Mouse (Mus musculus) MEL (cell line): ENCODE measurements around the gene Bcl3.

ENCODE experiments used
- CTCF ChIP-seq, 3 experiments: IDR thresholded peaks in 2 of 3; conservative IDR thresholded peaks in 1 of 3; 2 replicates each; pipeline ENCODE4 v1.5.1; 2011 to 2012; ENCODE audit warnings: low read length in 3 of 3, low read depth in 2 of 3, mild to moderate bottlenecking in 2 of 3, improper control_type of control experiment in 1 of 3, inconsistent platforms in 1 of 3, mixed read lengths in 1 of 3, moderate library complexity in 1 of 3; ENCODE audit not compliant: control insufficient read depth in 1 of 3, insufficient read depth in 1 of 3, poor library complexity in 1 of 3, severe bottlenecking in 1 of 3
- GATA1 ChIP-seq: IDR thresholded peaks from 2 replicates; pipeline ENCODE4 v1.6.1; 2011; ENCODE audit warnings: low read depth, low read length, improper control_type of control experiment
- MAFK ChIP-seq: IDR thresholded peaks from 2 replicates; pipeline ENCODE4 v1.6.1; 2011; ENCODE audit warnings: low read depth, mild to moderate bottlenecking, low read length, improper control_type of control experiment, borderline replicate concordance
- UBTF ChIP-seq: IDR thresholded peaks from 2 replicates; pipeline ENCODE4 v1.6.1; 2012; ENCODE audit warnings: low read depth, mild to moderate bottlenecking, inconsistent platforms, low read length, improper control_type of control experiment, moderate library complexity, borderline replicate concordance; ENCODE audit not compliant: insufficient read depth
- USF1 ChIP-seq: IDR thresholded peaks from 2 replicates; pipeline ENCODE4 v1.6.1; 2014; ENCODE audit warnings: low read depth, mild to moderate bottlenecking, inconsistent platforms, low read length, improper control_type of control experiment, moderate library complexity

DNA sequence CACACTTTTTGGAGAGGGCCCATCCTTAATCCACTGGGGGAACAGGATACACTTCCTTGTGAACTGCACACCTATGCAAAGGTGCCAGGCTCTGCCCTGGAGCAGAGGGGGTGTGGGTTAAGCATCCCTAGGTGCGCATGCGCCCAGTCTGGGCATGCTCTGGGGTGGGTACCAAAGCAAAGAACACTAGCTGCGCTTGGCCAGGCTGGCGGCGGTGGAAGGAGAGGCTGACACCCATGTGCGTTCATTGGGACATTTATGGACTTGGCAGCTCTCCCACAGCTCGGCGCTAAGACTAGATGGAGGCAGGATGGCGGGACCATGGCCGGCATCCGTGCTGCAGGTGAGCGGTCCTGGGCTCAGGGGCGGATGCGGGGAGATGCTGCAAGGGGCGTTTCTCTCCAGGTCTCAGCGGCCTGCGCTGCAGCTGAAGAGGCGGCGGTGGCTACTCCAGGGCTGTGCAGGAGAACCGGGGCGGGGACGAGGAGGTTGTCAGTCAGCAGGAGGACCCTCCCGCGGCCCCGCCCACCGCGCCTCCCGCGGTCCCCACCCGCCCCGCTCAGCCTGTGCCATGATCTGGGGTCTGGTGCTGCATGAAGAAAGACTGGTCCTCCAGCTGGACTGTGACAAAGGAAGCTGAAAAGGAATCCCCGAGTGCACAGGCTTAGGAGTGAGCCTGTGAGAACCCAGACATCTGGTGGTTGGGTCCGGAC lies 29.4 kb upstream of the Bcl3 start, which contains the start of gene Gm19345:
- no peak for TF ChIP-seq GATA1
- no peak for TF ChIP-seq CTCF (IDR thresholded peaks at IDR 0.05 in 2 of 3, conservative IDR thresholded peaks at IDR 0.05 in 1 of 3; ENCODE audit: control insufficient read depth in 1 of 3, insufficient read depth in 1 of 3, low read depth in 2 of 3, low read length in 3 of 3, poor library complexity in 1 of 3, severe bottlenecking in 1 of 3)
- no peak for TF ChIP-seq MAFK
- TF ChIP-seq UBTF: no peak
- no peak for TF ChIP-seq USF1
